Mouse (Mus musculus) heart, postnatal 0 days (tissue): ENCODE measurements around the gene Tas1r3.

ENCODE experiments used
- CTCF ChIP-seq: IDR thresholded peaks from 2 replicates; pipeline ENCODE4 v1.5.1; 2016; ENCODE audit warnings: antibody characterized with exemption, control low read depth, low read depth
- EP300 ChIP-seq: IDR thresholded peaks from 2 replicates; pipeline ENCODE4 v1.6.1; 2016; ENCODE audit warnings: antibody characterized with exemption, low read depth

DNA sequence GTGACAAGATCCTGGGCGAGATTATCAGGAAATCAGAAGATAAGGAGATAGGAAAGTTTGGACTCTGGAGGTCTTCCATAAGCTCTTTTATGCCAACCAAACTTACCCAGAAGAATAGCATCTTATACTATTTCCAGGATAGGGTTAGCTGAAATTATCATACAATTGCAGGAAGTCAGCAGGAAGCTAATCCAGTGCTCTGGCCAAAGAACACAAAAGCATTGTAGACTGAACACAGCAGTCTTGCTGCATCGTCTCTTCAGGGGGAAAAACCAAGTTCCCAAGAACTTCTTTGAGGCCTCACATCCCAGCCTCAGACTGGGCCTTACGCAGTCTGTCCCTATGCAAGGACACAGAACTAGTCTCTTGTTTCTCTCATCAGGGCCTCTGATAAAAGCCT is 20.4 kb upstream of the Tas1r3 start:
- no peak for TF ChIP-seq CTCF
- no peak for TF ChIP-seq EP300
